Mouse (Mus musculus) midbrain, embryonic 12.5 days (tissue): ENCODE measurements around the gene Foxj2. TPM values are rescaled to one million over a fixed set of nuclear protein-coding genes. Genes with fewer than 3 reads are reported as not detected.

ENCODE experiments used
- ATAC-seq: fragments of 200-750 bp; cut with Nextera tagmentation; 2 replicates; pipeline ENCODE4 v1.8.0; 2017; ENCODE audit warnings: low read depth, moderate TSS enrichment, moderate library complexity; ENCODE audit not compliant: low FRiP score
- H3K27ac ChIP-seq: fragments of 300-500 bp; sonication (generic); replicated peaks from 2 replicates; pipeline ENCODE4 v1.5.1; 2016; ENCODE audit warnings: mild to moderate bottlenecking
- H3K27me3 ChIP-seq: fragments of 300-500 bp; sonication (generic); 2 replicates; pipeline ENCODE4 v1.6.1; 2016; ENCODE audit warnings: mild to moderate bottlenecking
- H3K36me3 ChIP-seq: fragments of 300-500 bp; sonication (generic); 2 replicates; pipeline ENCODE4 v1.6.1; 2016
- H3K4me1 ChIP-seq: fragments of 300-500 bp; sonication (generic); 2 replicates; pipeline ENCODE4 v1.6.1; 2016
- H3K4me2 ChIP-seq: fragments of 300-500 bp; sonication (generic); replicated peaks from 2 replicates; pipeline ENCODE4 v1.6.1; 2016; ENCODE audit warnings: mild to moderate bottlenecking, moderate library complexity
- H3K4me3 ChIP-seq: fragments of 300-500 bp; sonication (generic); 2 replicates; pipeline ENCODE4 v1.5.1; 2016; ENCODE audit warnings: mild to moderate bottlenecking
- H3K9ac ChIP-seq: fragments of 300-500 bp; sonication (generic); replicated peaks from 2 replicates; pipeline ENCODE4 v1.6.1; 2016; ENCODE audit warnings: mild to moderate bottlenecking, moderate library complexity
- H3K9me3 ChIP-seq: fragments of 300-500 bp; sonication (generic); 2 replicates; pipeline ENCODE4 v1.6.1; 2016; ENCODE audit warnings: mild to moderate bottlenecking
- WGBS: fragments of 180-500 bp; shearing (Covaris S2); methylation state at CpG from one replicate; pipeline ENCODE4 v1.1.7; 2016; 5-methylcytosine and 5-hydroxymethylcytosine counted together
- polyA plus RNA-seq: library from polyadenylated mRNA; unstranded; fragments of >200 nt; fragmentation: Nextera tagmentation; extraction: Ambion mirVana; gene quantifications from 2 replicates; pipeline ENCODE4 v1.2.1, GENCODE M21; 2016

Foxj2 gene
- polyA plus RNA-seq, 1 experiment from 2014 or later, result 5.7 TPM

- ATAC-seq, result peak; percentile 68
- H3K9ac ChIP-seq, result peak within 1 kb of the TSS; percentile 68
- under 1% methylated on average over 45 of the region's 46 CpGs for WGBS
- peak within 1 kb of the TSS; percentile 51 for H3K4me3 ChIP-seq
- H3K4me1 ChIP-seq, result peaks cover 11% of the 10 kb centered on the region
- no peaks in the 10 kb centered on the region for H3K36me3 ChIP-seq
- no peaks in the 10 kb centered on the region for H3K9me3 ChIP-seq
- peak within 1 kb of the TSS; percentile 87 for H3K4me2 ChIP-seq
- no peak within 1 kb of the TSS for H3K27ac ChIP-seq
- H3K27me3 ChIP-seq, result peaks cover 38% of the 10 kb centered on the region
Observed at GRCm38 (mm10) chr6:122801301-122801800, 18.4 kb upstream of the Foxj2 start, which contains the start of gene Slc2a3. Gene Slc2a3 (minus strand): TSS chr6:122801640.

GRCm38 (mm10) chr6:122801801-122802514 lies 17.8 kb upstream of the Foxj2 start:
- Histone ChIP-seq H3K9ac (peak overlapping the region; percentile 68), H3K27ac (no peak overlapping the region), H3K4me1 (peaks cover 11% of the 10 kb centered on the region), H3K4me3 (peak overlapping the region; percentile 51), H3K36me3 (no peaks in the 10 kb centered on the region), H3K4me2 (peak overlapping the region; percentile 87), H3K9me3 (no peaks in the 10 kb centered on the region), H3K27me3 (peaks cover 38% of the 10 kb centered on the region)
- 1% methylated on average over 34 of the region's 34 CpGs for WGBS
- peak; percentile 61 for ATAC-seq

GRCm38 (mm10) chr6:122804418-122804817 lies 15.3 kb upstream of the Foxj2 start:
- no peak overlapping the region for H3K4me3 ChIP-seq
- WGBS, result 27% methylated on average over 5 of the region's 5 CpGs
- ATAC-seq, result no peak

GRCm38 (mm10) chr6:122810022-122810614 lies 9.6 kb upstream of the Foxj2 start:
- H3K4me3 ChIP-seq, result peak overlapping the region; percentile 76
- under 1% methylated on average over 11 of the region's 11 CpGs for WGBS
- peak; percentile 0; the same call in 1 of the 2 replicates for ATAC-seq

More at GRCm38 (mm10) chr6:122804418-122804817, 15.3 kb upstream of the Foxj2 start:
- H3K27ac ChIP-seq, result no peak overlapping the region
- no peak overlapping the region for H3K4me2 ChIP-seq
- no peaks in the 10 kb centered on the region for H3K9me3 ChIP-seq
- H3K27me3 ChIP-seq, result peaks cover 38% of the 10 kb centered on the region
- H3K4me1 ChIP-seq, result peaks cover 11% of the 10 kb centered on the region
- H3K36me3 ChIP-seq, result no peaks in the 10 kb centered on the region
- H3K9ac ChIP-seq, result no peak overlapping the region

GRCm38 (mm10) chr6:122810615-122811279 lies 9.0 kb upstream of the Foxj2 start:
- Histone ChIP-seq H3K27ac (peak overlapping the region; percentile 99), H3K9ac (peak overlapping the region; percentile 69), H3K4me1 (peaks cover 7% of the 10 kb centered on the region; the same call in 1 of the 2 replicates), H3K4me3 (peak overlapping the region; percentile 76), H3K4me2 (peak overlapping the region; percentile 59), H3K9me3 (no peaks in the 10 kb centered on the region), H3K36me3 (no peaks in the 10 kb centered on the region), H3K27me3 (no peaks in the 10 kb centered on the region)
- under 1% methylated on average over 30 of the region's 30 CpGs for WGBS
- ATAC-seq, result peak; percentile 99

More at GRCm38 (mm10) chr6:122810022-122810614, 9.6 kb upstream of the Foxj2 start:
- H3K27ac ChIP-seq, result peak overlapping the region; percentile 99
- H3K27me3 ChIP-seq, result no peaks in the 10 kb centered on the region
- H3K9me3 ChIP-seq, result no peaks in the 10 kb centered on the region
- H3K9ac ChIP-seq, result peak overlapping the region; percentile 35; the same call in 1 of the 2 replicates
- peak overlapping the region; percentile 59 for H3K4me2 ChIP-seq
- H3K4me1 ChIP-seq, result peaks cover 7% of the 10 kb centered on the region; the same call in 1 of the 2 replicates
- H3K36me3 ChIP-seq, result no peaks in the 10 kb centered on the region

DNA sequence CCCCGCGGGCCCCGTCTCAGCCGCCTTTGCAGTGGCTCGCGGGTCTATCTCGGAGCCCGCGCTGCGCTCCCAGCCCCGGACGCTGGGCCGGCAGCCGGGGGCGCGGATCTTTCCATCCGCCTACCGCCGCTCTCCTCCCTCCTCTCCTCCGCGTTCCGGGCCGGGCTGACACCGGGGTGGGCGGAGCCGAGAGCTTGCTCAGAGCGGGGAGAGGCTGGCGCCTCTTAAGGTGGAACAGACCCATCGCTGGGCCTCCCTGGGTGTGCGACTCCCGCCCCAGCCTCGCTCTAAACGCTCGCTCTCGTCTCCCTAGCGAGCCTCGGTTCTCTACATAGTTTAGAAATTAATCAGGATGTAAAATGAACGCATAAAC lies 8.4 kb upstream of the Foxj2 start:
- no peaks in the 10 kb centered on the region for H3K27me3 ChIP-seq
- peak overlapping the region; percentile 99 for H3K27ac ChIP-seq
- ATAC-seq, result peak; percentile 95
- no peaks in the 10 kb centered on the region for H3K9me3 ChIP-seq
- H3K4me2 ChIP-seq, result peak overlapping the region; percentile 59
- no peaks in the 10 kb centered on the region for H3K36me3 ChIP-seq
- H3K4me1 ChIP-seq, result peaks cover 7% of the 10 kb centered on the region; the same call in 1 of the 2 replicates
- under 1% methylated on average over 38 of the region's 38 CpGs for whole genome bisulfite sequencing
- H3K4me3 ChIP-seq, result peak overlapping the region; percentile 76
- peak overlapping the region; percentile 69 for H3K9ac ChIP-seq

GRCm38 (mm10) chr6:122811771-122812600 lies 7.7 kb upstream of the Foxj2 start:
- Histone ChIP-seq H3K36me3 (no peaks in the 10 kb centered on the region), H3K9ac (peak overlapping the region; percentile 69; the same call in 1 of the 2 replicates), H3K4me2 (peak overlapping the region; percentile 59), H3K27me3 (no peaks in the 10 kb centered on the region), H3K4me3 (peak overlapping the region; percentile 76), H3K4me1 (peaks cover 7% of the 10 kb centered on the region; the same call in 1 of the 2 replicates), H3K27ac (peak overlapping the region; percentile 99), H3K9me3 (no peaks in the 10 kb centered on the region)
- WGBS, result 26% methylated on average over 16 of the region's 16 CpGs
- 0 out of 2 replicates have a peak, but pooled peaks have one; percentile 13 for ATAC-seq

DNA sequence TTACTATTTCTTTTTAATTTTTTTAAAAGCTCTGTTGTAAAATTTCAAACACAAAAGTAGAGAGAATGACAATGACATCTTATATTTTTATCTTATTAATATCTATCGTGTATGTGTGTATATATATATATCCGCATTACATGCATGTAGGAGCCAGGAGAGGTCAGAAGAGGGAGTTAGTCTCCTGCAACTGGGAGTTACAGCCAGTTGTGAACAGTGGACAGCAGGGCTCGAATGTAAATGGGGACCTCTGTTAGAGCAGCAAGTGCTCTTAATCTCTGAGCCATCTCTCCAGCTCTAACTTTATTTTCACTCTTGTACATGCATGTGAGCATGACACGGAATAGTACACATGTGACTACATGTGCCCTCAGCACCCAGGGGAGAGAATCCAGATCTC lies 7.0 kb upstream of the Foxj2 start:
- WGBS, result 95% methylated on average over 4 of the region's 4 CpGs

GRCm38 (mm10) chr6:122813640-122814039 lies 6.1 kb upstream of the Foxj2 start:
- 0 out of 2 replicates have a peak, but pooled peaks cover 5% of the 10 kb centered on the region for H3K27me3 ChIP-seq
- 90% methylated on average over 4 of the region's 4 CpGs for WGBS

More for the DNA sequence above, 7.0 kb upstream of the Foxj2 start:
- Histone ChIP-seq H3K4me1 (peaks cover 7% of the 10 kb centered on the region; the same call in 1 of the 2 replicates), H3K36me3 (no peaks in the 10 kb centered on the region), H3K27ac (no peak overlapping the region), H3K4me3 (no peak overlapping the region), H3K9ac (no peak overlapping the region), H3K4me2 (no peak overlapping the region), H3K9me3 (no peaks in the 10 kb centered on the region), H3K27me3 (no peaks in the 10 kb centered on the region)
- ATAC-seq, result no peak

GRCm38 (mm10) chr6:122820071-122820798 lies 521 bp downstream of the Foxj2 start:
- peak overlapping the region; percentile 74 for H3K4me3 ChIP-seq
- 0 out of 2 replicates have a peak, but pooled peaks cover 15% of the 10 kb centered on the region for H3K27me3 ChIP-seq
- ATAC-seq, result peak; percentile 75
- peaks cover 18% of the 10 kb centered on the region for H3K4me1 ChIP-seq
- no peaks in the 10 kb centered on the region for H3K9me3 ChIP-seq
- no peaks in the 10 kb centered on the region for H3K36me3 ChIP-seq
- WGBS, result under 1% methylated on average over 37 of the region's 38 CpGs
- H3K27ac ChIP-seq, result peak overlapping the region; percentile 27; the same call in 1 of the 2 replicates
- peak overlapping the region; percentile 80 for H3K9ac ChIP-seq
- H3K4me2 ChIP-seq, result peak overlapping the region; percentile 78

More at GRCm38 (mm10) chr6:122813640-122814039, 6.1 kb upstream of the Foxj2 start:
- Histone ChIP-seq H3K4me2 (no peak overlapping the region), H3K4me3 (no peak overlapping the region), H3K27ac (no peak overlapping the region), H3K9ac (no peak overlapping the region), H3K36me3 (no peaks in the 10 kb centered on the region), H3K9me3 (no peaks in the 10 kb centered on the region), H3K4me1 (peaks cover 7% of the 10 kb centered on the region; the same call in 1 of the 2 replicates)
- no peak for ATAC-seq
